Mouse (Mus musculus): Measurements from ENCODE around the gene Kcnt1.

The Kcnt1 gene

GRCm38 (mm10) chr2:25877736-25878268 lies 14.3 kb downstream of the Kcnt1 start:
- no peak for DNase-seq (ENCODE audit: low read depth, low spot score)

GRCm38 (mm10) chr2:25878516-25878915 lies 15.0 kb downstream of the Kcnt1 start:
- DNase-seq (ENCODE audit: low read depth, low spot score), result no peak

GRCm38 (mm10) chr2:25879061-25879460 lies 15.5 kb downstream of the Kcnt1 start:
- DNase-seq (ENCODE audit: low read depth, low spot score), result no peak

GRCm38 (mm10) chr2:25882276-25882675 lies 18.7 kb downstream of the Kcnt1 start:
- DNase-seq (ENCODE audit: low read depth, low spot score), result no peak

GRCm38 (mm10) chr2:25884756-25885155 lies 21.2 kb downstream of the Kcnt1 start:
- no peak for DNase-seq (ENCODE audit: low read depth, low spot score)

- no peak for DNase-seq (ENCODE audit: low read depth, low spot score)
Observed at GRCm38 (mm10) chr2:25887226-25887625, 23.7 kb downstream of the Kcnt1 start.

- no peak for DNase-seq (ENCODE audit: low read depth, low spot score)
Observed at GRCm38 (mm10) chr2:25888144-25888543, 24.6 kb downstream of the Kcnt1 start.

GRCm38 (mm10) chr2:25892440-25892839 lies 28.9 kb downstream of the Kcnt1 start:
- no peak for DNase-seq (ENCODE audit: low read depth, low spot score)

- no peak for DNase-seq (ENCODE audit: low read depth, low spot score)
Observed at GRCm38 (mm10) chr2:25898970-25899369, 35.4 kb downstream of the Kcnt1 start.

- no peak for DNase-seq (ENCODE audit: low read depth, low spot score)
Observed at GRCm38 (mm10) chr2:25909872-25910271, 46.3 kb downstream of the Kcnt1 start.

GRCm38 (mm10) chr2:25913247-25913646 lies 49.7 kb downstream of the Kcnt1 start:
- DNase-seq (ENCODE audit: low read depth, low spot score), result no peak

- DNase-seq (ENCODE audit: low read depth, low spot score), result no peak
Observed at GRCm38 (mm10) chr2:25914201-25914600, 50.7 kb downstream of the Kcnt1 start.

- no peak for DNase-seq (ENCODE audit: low read depth, low spot score)
Observed at GRCm38 (mm10) chr2:25914821-25915220, 51.3 kb downstream of the Kcnt1 start.

- no peak for DNase-seq (ENCODE audit: low read depth, low spot score)
Observed at GRCm38 (mm10) chr2:25918408-25918807, 54.9 kb downstream of the Kcnt1 start.

GRCm38 (mm10) chr2:25919972-25920371 lies 56.4 kb downstream of the Kcnt1 start:
- DNase-seq (ENCODE audit: low read depth, low spot score), result no peak

GRCm38 (mm10) chr2:25923799-25924198 lies 60.3 kb downstream of the Kcnt1 start:
- DNase-seq (ENCODE audit: low read depth, low spot score), result no peak

- DNase-seq (ENCODE audit: low read depth, low spot score), result no peak
Observed at GRCm38 (mm10) chr2:25924934-25925333, 61.4 kb downstream of the Kcnt1 start.

GRCm38 (mm10) chr2:25927821-25928220 lies 64.3 kb downstream of the Kcnt1 start:
- DNase-seq (ENCODE audit: low read depth, low spot score), result no peak

- no peak for DNase-seq (ENCODE audit: low read depth, low spot score)
Observed at GRCm38 (mm10) chr2:25931249-25931859, 67.8 kb downstream of the Kcnt1 start.

- DNase-seq (ENCODE audit: low read depth, low spot score), result no peak
Observed at GRCm38 (mm10) chr2:25940503-25940902, 77.0 kb downstream of the Kcnt1 start.

- DNase-seq (ENCODE audit: low read depth, low spot score), result no peak
Observed at GRCm38 (mm10) chr2:25943822-25944221, 80.3 kb downstream of the Kcnt1 start.

GRCm38 (mm10) chr2:25947950-25948349 lies 84.4 kb downstream of the Kcnt1 start:
- no peak for DNase-seq (ENCODE audit: low read depth, low spot score)

- no peak for DNase-seq (ENCODE audit: low read depth, low spot score)
Observed at GRCm38 (mm10) chr2:25949291-25949690, 85.8 kb downstream of the Kcnt1 start.
